Mouse (Mus musculus) left cerebral cortex, postnatal 10 days (tissue): ENCODE measurements at regions not wholly inside any gene's neighbourhood (a gene's known extent, or its start where the extent isn't known, plus 50 kb on each side); places are given as distances from the start of the nearest gene placed in this dataset.

ENCODE experiments used
- DNase-seq, 2 experiments: peaks; one replicate each; pipeline ENCODE4 v3.0.0; 2021 to 2022; ENCODE audit warnings: low spot score in 2 of 2, mixed read lengths in 1 of 2; ENCODE audit errors: extremely low spot score in 1 of 2
- intact Hi-C: fragments of 180-260 bp; cut with DNase I; formaldehyde crosslinking; loops from one replicate; pipeline ENCODE4 v1.15.1; 2025

- DNase-seq, result no peak
- intact Hi-C loops, result no loop called here
Observed at GRCm38 (mm10) chr10:118675816-118676465, 194.1 kb downstream of the Dyrk2 start.

GRCm38 (mm10) chr10:118678750-118679418 lies 191.1 kb downstream of the Dyrk2 start:
- intact Hi-C loops, result no loop called here
- no peak for DNase-seq

DNA sequence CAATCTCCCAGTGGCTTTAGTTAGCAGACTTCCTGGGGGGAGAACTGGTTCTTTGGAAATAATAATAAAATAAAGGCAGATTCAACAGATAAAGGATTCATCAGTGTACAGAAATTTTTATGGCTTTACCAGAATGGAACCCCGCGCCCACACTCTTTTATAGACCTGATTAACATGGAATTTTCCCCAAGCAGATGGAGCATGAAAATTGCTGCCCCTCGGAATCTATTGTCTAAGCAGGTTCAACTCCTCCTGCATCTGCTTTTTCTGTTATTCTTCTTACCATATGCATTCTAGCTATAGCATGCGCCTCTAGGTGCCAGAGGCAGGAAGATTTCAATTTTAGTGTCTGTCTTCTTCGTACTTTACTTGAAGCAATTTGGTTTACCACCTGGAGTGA lies 190.5 kb downstream of the Dyrk2 start:
- DNase-seq, result no peak
- intact Hi-C loops, result no loop called here

DNA sequence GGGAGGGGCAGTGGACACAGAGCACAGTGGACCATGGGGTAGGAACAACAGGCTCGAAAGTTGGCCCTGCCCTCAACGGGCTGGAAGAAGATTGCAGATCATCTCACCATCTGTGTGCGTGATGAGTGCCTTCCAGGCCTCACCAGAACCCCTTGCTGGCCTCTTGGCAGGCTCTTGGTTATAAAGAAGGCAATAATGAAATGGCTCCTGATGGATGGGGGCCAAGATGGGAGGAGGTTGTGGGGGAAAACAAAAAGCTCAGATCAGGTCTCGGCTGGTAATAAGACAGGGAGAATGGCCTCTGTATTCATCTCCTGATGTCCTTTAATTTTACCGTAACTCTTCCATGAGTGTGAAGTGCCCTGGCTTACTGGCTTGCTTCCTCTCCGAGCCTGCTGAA lies 189.1 kb downstream of the Dyrk2 start:
- intact Hi-C loops, result no loop called here
- DNase-seq, result no peak

DNA sequence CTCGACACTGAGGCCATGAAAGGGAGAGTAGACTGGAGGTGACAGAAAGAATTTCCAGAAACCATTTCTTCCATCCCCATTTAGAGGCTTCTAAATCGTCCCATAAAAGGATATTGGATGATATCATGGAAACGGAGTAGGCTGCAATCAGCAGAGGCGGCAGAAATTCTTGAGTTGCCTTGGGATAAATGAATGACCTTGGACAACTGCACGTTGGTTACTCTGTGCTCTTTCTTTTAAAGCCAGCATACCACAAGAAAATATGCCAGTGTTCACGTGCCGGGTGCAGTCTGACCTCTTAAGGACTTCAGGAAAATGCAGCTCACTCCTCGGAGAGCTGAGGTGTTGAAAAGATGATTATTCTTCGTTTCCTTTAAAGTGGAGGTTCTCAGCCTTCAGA lies 186.7 kb downstream of the Dyrk2 start:
- intact Hi-C loops, result no loop called here
- DNase-seq, result no peak

- DNase-seq, result peak in 1 of 2 experiments; percentile 38
- intact Hi-C loops, result no loop called here
Observed at GRCm38 (mm10) chr10:118699292-118699691, 170.7 kb downstream of the Dyrk2 start.

- intact Hi-C loops, result no loop called here
- no peak for DNase-seq
Observed at GRCm38 (mm10) chr10:118700115-118700514, 169.9 kb downstream of the Dyrk2 start.

DNA sequence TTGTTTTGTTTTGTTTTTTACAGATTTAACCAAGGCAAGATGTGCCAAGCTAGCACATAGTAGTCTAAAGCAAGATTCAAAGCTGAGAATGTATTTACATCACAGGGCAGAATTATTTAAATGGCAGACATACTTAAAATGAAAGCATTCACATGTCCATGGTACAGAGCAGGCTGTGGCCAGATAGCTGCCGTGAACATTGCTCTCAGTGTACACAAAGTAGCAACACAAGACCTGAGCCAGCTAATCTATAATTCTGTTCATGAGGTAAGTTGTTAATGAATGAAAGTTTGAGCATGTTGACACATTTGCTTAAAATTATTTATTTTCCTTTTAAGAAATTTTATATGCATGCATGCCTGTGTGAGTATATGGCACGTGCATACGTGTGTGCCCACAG lies 164.0 kb downstream of the Dyrk2 start:
- no peak for DNase-seq
- intact Hi-C loops, result no loop called here

DNA sequence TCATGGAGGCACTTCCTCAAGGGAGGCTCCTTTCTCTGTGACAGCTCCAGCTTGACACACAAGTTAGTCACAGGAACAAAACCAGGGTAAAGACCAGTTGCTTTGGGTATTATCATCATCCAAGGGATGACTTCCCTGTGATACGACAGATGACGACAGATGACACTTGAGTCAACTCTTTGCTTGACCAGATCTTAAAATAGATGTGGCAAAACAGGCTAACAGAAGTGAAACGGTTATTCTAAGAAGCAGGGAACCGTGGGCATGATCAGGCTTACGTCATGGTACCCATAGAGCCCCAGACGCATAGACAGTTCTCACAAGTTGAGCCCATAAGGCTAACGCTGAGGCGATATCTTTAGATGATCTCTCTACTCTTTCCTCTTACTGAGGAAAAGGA lies 160.3 kb downstream of the Dyrk2 start:
- intact Hi-C loops, result no loop called here
- DNase-seq, result no peak

DNA sequence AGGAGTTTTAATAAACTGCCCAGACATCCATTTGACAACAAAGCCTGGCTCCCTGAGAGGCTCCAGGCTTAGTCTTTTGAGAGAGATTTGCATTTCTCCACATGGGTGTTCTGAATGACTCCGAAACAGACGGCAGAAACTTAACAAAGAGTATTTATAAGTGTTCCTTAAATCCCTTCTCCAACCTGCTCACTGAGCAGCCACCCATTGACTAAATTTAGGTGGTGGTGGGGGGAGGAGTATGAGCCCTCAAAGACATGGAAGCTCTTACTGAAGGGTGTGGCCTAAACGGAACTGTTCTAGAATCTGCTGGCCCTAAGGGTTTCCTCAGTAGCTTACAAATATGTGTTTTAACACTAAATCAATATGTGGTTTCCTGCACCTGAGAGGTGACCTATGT lies 158.5 kb downstream of the Dyrk2 start:
- intact Hi-C loops, result no loop called here
- no peak for DNase-seq

- intact Hi-C loops, result no loop called here
Observed at GRCm38 (mm10) chr10:118711951-118712350, 158.1 kb downstream of the Dyrk2 start.

DNA sequence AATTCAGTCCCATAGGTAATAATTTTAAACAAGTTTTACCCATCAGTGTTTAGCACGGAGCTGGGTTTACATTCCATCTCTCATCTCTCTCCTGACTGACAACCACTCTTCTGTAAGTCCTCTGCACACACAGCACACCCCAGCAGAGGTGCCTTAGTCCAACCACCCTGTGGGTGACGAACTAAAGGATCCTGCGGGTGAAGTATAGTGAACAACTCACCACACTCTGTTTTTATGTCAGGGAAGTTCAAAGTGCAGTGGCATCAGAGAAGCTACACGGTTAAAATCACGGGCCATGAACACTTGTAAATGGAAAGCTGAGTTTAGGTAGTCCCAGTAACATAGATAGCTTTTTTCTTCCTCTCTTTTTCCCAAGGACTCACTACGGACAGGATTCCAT lies 157.1 kb downstream of the Dyrk2 start:
- intact Hi-C loops, result no loop called here

More at GRCm38 (mm10) chr10:118711951-118712350, 158.1 kb downstream of the Dyrk2 start:
- DNase-seq, result no peak

GRCm38 (mm10) chr10:118714179-118714581 lies 155.8 kb downstream of the Dyrk2 start:
- intact Hi-C loops, result no loop called here
- DNase-seq, result peak in 1 of 2 experiments; percentile 31

More for the DNA sequence above, 157.1 kb downstream of the Dyrk2 start:
- DNase-seq, result no peak

DNA sequence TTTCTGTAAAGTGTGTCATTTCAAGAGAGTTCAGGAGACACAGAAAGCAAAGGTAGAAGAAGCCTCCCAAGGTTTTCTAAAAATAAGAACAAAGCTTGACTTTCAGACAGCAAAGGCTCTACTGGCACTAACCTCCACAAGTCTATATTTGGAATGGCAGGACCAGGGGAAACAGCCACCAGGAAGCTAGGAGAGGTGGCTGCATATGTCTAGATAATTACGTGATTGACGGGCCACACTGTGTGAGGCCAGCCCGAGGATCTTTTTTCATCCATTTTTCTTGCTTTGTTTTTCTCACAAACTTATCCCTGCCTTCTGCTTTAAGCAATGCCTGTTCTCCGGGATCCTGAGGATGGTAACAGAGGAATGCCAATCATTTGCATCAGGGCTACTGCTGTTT lies 155.4 kb downstream of the Dyrk2 start:
- intact Hi-C loops, result no loop called here

GRCm38 (mm10) chr10:118720630-118721029 lies 149.4 kb downstream of the Dyrk2 start:
- DNase-seq, result no peak
- intact Hi-C loops, result no loop called here

More for the DNA sequence above, 155.4 kb downstream of the Dyrk2 start:
- DNase-seq, result no peak

GRCm38 (mm10) chr10:118722132-118722551 lies 147.9 kb downstream of the Dyrk2 start:
- no peak for DNase-seq
- intact Hi-C loops, result no loop called here

- intact Hi-C loops, result no loop called here
- no peak for DNase-seq
Observed at GRCm38 (mm10) chr10:118722671-118723070, 147.3 kb downstream of the Dyrk2 start.

GRCm38 (mm10) chr10:118736093-118736492 lies 133.9 kb downstream of the Dyrk2 start:
- no peak for DNase-seq
- intact Hi-C loops, result no loop called here

GRCm38 (mm10) chr10:118737064-118737463 lies 132.9 kb downstream of the Dyrk2 start:
- intact Hi-C loops, result no loop called here

DNA sequence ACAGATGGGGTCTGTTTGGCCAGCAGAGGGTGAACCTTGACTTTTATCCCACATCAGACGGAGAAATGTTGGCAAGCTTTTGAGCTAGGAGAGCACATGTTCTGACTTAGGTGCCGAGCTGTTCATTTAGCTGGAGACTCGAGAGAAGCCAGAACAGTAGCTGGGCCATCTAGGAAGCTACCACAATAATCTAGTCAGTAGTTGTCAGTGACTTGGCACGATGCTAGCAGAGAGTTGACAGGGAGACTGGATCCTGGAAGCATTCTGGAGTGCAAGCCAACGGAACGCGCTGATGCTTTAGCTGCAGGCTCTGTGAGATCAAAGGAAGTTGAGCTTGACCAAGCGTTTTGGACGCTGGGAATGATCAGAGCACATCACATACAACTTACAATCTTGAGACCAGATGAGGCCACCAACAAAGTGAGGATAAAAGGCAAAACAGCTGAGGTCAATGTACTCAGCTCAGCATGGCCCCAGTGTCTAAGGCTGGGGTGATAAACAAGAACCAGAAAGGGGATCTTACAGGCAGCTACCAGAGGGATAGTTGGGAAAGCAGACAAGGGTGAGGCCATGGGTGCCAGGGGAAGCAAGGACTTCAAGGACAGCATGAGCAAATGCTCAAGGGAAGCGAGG lies 130.0 kb downstream of the Dyrk2 start:
- DNase-seq, result no peak
- intact Hi-C loops, result no loop called here

More at GRCm38 (mm10) chr10:118737064-118737463, 132.9 kb downstream of the Dyrk2 start:
- no peak for DNase-seq
